Mouse (Mus musculus): ENCODE results near the gene Eya2.
"Not testable (repeated sequence)": the region's sequence is repeated elsewhere in the genome, so short reads cannot be mapped to it uniquely, and the experiment has no call there.

The Eya2 gene

DNA sequence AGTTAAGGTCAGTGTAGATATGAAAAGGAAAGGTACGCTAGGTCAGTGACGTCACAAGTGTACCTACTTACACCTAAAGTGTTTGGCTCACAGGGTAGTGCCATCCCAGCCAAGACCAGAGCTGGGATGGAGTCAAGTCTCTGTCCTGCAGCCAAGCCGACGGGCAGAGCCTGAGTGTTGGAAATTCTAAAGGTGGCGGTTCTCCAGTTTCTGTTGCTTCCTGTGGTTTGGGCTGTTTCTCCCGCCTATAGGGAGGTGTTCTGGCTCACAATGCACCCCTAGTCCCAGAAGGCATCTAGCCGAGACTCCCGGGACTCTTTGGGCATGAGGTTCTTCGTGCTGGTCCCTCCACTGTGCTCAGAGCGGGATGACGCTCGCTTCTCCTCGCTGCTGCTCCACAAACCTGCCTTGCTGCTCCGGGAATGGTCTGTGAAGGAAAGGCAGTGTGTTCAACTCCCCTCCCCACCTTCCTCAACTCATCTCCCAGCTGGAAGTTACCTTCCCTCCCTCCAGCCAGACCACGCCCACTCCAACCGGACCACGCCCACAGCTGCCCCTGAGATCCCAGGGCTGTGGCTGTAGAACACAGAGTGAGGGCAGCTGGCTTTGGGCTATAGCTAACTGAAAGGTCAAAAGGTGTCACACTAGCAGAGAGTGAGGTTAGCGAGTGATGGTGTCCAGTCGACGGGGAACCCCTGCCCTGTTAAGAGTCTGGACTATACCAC lies 190.6 kb downstream of the Eya2 start:
- no peak for DNase-seq

DNA sequence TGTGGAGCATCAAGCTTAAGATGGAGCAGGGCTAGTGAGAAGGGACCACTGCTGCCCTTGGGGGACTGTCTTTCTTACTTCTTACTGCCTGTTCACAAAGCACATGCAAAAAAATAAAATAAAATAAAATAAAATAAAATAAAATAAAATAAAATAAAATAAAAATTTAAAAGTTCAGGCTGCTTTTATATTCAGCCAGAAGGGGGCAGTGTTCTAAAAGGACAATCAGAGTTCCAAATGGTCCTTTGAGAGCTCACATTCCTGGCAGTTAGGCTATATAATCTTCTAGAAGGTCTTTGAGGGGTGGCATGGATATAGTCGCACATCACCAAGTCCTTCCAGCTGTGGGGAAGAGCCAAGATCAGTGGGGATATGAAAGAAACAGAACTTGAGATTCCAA lies 191.6 kb downstream of the Eya2 start:
- DNase-seq: no peak

DNA sequence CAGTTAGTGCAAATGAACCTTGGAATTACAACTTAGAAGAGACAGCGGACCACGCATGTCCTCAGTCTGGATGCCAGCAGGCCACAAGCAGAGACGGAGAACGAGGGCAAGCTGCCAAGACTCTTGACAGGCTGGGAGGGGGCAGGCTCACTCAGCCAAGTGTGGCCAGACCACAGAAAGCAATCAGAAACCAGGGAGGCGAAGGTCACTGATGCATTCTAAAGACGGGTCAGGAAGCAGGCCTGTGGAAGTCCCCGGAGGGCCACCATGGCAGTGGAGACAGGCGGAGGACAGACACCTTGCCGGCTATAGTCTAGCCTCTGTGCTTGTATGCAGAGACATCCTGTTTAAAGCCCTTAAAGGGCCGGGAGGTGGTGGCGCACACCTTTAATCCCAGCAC lies 193.2 kb downstream of the Eya2 start:
- peak; percentile 97 to 98 for DNase-seq

DNA sequence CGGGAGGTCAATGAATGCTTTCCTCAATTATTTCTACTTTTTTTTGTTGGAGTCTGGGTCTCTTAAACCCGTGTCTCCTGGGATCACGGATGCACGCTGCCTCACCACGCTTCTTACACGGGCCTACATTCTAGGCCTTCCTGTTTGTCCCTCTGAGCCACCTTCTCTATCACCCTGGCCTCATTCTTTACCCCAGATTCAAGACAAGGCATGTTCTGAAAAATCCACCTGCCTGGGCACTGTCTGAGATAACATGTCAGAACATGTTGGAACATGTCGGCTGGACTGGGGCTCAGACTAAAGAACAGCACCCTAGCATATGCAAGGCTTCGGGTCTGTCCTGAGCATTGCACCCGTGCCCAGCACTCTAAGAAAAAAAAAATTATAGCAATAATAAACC lies 194.0 kb downstream of the Eya2 start:
- DNase-seq: no peak

DNA sequence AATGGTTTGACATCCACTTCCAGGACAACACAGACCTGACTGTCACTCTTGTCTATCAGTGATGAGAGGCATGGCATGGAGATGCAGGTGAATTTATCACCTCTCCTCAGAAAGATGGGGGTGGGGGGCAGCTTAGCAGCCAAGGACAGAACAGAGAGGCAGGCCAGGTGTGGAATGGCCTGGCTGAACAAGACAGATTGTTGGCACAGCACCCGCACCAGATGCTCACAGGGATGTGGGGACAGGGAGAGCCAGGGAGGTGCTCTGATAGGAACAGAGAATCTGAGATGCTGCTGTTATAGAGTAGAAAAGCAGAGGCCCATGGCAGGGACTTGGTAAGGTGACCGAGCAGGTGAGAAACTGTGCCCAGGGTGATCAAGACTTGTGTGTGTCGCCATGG lies 194.8 kb downstream of the Eya2 start:
- no peak for DNase-seq

DNA sequence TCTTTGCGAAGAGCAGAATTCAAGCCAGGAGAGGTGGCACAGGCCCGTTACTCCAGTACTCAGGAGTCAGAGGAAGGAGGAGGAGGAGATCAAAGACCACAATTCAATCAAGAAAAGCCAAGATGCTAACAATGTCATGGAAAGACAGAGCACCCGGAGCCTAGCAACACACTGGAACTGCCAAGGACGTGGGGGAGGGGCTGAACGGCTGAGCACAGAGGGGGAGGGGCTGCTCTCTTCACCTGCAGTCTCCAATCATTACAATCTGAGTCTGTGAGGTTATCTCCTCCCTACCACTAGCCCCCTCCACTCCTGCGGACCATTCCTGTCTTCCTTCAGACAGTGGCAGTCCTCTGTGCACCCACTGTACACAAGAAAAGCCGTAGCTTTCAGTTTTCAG lies 196.2 kb downstream of the Eya2 start:
- DNase-seq: no peak

DNA sequence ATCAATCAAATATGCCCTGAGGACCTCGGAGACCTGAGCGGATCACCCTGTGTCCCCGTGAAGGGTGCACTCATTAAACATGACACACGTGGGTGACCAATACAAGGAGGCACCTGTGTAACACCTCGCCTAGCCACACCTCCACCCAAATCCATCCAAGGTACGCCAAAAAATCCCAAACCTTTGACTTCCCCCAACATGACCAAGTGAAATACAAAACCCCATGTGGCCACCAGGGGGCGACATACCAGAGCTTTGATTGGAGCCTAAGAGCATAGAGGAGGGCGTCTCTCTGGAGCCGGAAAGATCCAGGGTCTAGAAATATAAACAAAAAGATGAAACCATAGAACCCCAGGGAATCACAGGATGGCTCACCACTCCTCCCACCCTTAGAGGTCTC lies 196.8 kb downstream of the Eya2 start:
- DNase-seq: peak; percentile 64 to 76

DNA sequence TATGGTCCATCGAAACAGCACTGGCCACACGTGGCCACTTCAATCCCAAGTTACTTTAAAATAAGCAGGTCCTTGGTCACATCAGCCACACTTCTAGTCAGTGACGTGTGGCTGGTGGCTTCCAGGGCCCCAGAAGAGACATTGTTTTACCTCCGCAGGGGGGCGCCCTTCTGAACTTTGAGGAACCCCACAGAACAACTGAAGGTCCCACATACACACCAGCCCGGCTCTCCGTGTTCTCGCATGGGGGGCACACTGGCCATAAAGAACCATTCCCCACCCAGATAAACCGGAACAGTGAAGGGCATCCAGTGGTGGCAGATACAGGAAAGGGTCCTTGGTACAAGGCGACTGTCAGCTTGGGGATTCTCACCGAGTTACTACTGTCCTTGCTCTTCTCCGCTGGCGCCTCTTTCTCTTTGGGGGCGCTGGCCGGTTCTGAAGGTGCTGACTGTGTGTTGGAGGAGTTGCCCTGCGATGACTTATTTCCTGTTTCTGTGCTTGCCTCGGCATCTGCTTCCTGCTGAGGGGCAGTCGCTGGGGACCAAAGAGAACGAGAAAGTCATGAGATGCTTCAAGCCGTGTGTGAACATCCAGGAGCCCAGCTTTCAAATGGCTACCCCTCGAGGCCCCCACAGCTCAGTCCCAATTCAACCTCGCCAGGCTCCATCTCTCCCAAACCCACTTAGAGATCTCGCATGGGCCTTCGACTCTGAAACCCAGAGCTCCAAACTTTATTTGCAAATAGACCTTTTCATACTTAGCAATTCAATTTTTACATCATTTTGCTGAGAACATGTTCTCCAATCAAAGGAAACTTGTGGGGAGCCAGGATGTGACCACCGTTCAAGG lies 197.8 kb downstream of the Eya2 start:
- no peak for DNase-seq

DNA sequence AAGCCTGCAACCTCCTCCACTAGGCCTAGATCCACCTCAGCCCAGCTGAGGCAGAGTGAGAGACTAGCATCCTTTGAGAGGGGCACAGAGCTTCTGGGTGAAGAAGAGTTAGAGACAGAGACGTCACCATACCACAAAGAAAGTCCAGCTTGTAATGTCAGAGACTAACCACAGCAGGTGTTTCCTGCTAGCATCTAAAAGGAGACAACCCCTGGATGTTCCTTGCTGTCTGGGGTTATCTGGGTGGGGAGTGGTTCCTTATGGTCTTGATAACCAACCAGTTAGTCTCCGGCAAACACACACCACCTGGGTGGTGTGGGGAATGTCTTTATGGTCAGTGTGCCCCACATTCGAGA lies 198.4 kb downstream of the Eya2 start:
- no peak for DNase-seq

DNA sequence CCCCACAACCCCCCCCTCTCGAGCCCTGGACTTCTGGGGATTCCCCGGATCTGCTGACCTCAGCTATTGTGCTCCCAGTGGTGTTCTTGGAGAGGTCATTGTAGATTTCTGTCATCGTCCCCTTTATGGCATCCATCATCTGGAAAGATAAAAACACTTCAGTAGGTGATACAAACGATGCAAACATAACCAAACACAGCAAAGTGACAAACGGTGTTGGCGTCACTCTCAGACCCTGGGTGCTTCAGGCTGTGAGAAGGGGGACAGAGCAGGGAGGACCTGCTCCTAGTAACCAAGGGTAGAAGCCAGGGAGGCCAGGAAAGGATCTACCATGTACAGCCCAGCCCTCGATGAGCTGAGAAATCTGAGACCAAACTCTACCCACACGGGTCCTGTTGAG lies 203.0 kb downstream of the Eya2 start:
- DNase-seq: no peak

DNA sequence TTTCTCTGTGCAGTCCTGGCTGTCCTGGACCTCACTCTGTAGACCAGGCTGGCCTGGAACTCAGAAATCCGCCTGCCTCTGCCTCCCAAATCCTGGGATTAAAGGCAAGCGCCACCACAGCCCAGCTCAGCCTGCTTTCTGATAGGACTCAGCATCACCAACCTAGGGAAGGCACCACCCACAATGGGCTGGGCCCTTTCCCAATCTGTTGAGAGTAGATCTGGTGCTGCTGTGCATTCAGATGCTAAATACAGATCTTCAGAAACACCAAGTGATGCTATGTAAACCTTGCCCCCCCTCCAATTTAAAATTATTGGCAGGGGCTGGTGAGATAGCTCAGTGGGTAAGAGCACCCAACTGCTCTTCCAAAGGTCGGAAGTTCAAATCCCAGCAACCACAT lies 205.3 kb downstream of the Eya2 start:
- DNase-seq: not testable (repeated sequence)

DNA sequence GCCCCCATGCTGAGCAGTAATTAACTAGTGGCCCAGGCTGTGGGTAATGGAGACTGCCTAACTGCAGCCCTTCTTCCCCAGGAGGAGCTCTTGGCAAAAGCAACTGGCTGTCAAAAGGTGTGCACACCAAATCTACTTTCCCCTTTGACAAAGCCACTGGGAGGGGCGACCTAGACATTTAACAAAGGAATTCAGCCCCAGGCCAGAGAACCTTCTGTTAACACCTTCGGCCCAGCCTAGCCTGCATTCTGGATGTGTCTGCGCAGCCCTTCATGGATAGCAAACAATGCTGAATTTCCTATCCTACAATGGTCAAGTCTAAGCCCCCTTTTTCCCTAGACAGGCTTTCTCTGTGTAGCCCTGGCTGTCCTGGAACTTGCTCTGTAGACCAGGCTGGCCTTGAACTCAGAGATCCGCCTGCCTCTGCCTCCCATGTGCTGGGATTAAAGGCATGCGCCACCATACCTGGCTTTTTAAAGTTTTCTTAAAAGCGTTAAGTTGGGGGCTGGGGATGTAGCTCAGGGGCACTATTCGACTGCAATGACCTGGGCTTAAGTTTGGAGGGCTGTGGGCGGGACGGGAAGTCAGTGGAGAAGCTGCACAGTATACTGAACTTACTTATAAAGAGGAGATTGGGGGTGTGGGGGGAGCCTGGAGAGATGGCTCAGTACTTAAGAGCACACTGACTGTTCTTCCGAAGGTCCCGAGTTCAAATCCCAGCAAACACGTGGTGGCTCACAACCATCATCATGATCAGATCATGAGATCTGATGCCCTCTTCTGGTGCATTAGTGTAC lies 213.5 kb downstream of the Eya2 start:
- no peak for DNase-seq

DNA sequence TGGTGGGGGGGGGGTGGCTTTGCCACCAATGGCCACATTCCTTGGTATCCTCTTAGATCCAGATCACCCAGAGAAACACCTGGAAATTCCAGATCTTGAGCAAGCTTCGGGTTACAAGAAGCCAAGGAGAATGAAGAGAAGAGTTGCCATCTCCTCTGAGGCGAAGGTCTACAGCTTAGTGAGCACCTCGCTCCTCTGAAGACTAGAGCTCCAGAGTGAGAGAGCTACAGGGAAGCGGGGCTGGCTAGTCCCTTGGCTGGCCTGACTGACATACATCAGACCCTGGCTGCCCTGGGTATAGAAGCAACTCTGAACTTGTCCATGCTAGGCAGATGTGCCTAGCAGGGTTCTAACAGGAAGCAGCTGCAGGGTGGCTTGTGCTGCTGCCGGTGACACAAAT lies 214.3 kb downstream of the Eya2 start:
- no peak for DNase-seq

DNA sequence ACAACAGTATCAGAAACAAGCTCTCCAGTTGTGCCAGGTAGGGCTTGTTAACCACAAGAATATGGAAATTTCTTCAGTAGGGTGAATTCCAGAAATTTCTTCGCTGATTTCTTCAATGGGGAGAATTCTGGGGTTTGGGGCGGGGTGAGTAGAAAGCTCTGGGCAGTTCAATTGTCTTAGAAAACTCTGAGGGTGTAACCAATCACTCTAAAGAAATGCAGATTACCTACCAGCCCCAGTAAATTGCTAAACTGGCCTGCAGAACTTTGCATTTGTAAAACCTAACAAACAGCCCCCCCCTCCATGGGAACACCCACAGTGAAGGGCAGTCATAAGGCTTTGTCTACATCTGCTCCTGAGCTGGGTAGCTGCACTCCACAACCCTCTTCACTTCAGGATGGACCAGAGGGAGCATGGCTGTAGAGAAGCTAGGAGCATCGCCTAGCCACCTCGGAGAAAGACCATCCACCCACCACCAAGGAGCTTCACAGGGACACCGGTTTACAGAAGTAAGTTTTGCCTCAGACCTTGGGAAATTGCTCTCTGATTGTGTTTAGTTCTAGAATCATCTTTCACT lies 215.2 kb downstream of the Eya2 start:
- no peak for DNase-seq

DNA sequence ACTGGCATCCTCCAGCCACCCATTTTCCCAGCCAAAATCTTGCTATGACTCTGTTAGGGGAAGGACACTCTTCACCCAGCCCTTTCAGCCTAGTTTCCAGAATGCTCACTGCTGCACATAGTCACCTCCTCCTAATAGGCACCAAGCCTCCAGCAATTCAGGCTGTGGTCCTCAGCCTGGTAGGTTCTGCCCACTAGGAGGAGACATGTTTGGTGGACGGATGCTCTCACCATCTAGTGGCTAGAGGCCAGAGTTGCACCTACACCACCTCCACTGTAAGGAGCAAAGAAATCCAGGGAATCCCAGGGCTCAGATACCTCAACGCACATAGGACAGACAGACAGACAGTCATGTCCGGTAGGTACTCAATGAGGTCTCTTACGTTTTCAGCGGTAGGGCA lies 216.7 kb downstream of the Eya2 start:
- peak; percentile 77 to 82 for DNase-seq

DNA sequence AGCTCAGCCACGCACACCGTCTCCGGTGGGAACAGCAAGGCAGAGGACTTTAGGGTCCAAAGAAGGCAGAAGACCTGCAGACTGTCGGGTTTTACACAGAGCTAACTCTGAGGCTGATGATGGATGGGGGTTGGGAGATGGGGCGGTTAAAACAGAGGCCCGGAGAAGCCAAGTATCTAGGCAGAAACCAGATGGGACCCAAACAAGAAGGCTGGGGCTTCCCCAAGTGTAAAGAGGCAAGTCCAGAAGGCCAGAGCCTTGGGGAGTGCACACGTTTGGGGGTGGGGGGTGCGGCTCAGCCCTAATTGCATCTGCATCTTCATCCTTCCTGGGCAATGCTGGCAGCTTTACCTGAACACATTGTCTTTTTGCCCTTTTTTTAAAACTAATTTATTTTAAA lies 218.1 kb downstream of the Eya2 start:
- no peak for DNase-seq

DNA sequence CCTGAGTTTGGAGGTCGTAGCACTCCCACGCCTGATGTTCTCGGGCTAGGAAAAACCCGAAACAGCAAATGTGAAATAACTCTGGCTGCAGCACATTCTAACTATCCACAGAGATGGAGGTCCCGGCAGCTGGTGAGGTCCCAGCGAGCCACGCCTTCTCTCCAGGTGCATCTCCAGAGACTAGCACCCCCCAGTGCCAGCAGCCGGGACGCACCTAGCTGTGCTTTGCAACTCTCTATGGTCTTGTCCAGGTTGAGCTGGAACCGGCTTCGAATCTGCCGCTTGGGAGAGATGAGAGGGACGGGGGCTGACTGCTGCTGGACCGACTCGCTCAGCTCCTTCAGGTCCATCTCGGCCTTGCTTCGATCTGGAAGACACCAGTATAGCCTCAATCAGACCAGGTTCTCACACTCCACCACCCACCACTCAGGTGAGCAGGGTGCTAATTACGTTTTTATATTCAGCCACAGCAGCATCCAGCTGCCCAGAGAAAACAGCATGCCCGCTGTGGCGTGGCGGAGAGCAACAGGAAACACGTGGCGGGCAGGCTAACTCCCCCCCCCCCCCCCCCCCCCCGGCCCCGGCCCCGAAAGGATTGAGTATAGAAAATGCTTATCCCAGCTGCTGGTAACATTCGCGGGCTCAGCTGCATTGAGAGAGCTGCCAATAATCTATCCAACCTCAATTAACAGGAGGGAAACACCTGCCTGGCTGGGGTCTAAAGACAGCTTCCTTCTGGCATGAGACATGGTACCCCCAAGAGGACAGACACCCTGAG lies 220.5 kb downstream of the Eya2 start:
- DNase-seq: no peak

DNA sequence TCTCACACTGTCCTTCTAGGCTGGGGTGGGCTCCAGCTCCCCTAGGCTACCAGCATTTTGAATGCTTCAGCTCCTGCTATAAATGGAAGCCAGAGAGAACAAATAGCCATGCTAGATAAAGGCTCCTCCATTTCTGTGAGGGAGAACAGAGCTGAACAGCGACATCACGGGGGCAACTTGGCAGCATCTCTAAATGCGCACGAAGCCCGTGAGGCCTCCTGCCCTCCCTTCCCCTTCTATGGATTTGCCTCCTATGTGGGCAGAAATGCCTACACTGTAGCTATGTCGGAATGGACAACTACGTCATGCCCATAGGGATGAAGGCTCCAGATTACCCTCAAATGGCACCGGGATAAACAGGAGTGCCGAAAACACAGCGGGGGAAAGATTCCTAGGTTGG lies 222.6 kb downstream of the Eya2 start:
- no peak for DNase-seq

DNA sequence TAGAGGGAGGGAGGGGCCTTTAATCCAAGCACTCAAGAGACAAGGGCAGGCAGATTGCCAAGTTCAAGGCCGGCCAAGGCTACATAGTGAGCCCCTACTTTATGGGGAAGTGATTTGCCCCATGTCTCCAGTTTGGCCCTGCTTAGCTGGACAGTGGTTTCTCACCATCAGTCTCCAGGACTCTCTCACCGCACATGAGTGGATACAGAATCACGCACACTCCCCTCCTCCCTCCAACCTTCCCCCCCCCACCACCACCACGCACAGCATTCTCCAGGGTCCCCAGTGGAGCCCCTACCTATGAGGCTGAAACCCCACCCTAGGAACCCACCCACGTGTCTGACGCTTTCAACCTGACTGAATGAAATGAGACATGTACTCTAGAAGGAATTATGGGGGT lies 223.7 kb downstream of the Eya2 start:
- DNase-seq: no peak

DNA sequence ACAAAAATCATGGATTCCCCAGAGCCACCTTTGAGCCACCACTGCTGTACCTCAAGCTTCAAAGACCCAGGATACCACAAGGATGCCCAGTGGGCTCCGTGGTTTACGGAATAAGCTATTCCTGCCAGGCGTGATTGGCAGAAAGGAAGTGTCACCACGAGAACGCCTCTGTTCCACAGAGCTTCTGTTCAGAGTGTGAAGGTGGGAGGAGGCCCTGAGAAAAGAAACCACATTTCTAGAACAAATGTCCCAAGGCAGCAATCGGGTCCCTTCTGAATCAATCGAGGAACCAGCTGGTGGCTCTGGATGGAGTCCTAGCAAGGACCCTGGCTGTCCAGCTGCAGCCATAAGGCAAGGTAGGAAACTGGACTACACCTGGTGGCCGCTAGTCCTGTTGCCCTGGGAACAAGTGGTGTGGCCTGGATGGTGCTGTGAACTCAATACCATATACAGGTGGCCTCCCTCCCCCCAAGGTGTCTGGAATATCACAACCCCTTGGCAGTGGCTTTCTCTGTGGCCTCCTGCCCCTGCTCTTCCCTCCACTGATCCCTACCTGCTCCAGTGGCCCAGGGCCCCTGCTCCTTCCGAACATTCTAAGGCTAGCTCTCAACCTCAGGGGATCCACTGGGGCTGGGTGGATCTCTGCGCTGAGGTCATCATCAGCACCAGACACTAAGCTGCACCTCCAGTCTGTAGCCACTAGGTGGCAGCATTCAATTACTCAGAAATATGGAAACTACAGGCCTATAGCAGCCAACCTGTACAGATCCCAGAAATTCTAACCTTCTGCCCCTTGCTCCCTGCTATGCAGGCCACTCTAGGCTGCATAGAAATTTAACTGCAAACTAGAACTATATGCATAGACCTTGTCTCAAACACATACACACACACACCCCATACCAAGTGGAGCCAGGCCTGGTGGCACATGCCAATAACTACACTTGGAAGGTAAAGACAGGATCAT lies 224.4 kb downstream of the Eya2 start:
- peak; percentile 60 to 73 for DNase-seq

DNA sequence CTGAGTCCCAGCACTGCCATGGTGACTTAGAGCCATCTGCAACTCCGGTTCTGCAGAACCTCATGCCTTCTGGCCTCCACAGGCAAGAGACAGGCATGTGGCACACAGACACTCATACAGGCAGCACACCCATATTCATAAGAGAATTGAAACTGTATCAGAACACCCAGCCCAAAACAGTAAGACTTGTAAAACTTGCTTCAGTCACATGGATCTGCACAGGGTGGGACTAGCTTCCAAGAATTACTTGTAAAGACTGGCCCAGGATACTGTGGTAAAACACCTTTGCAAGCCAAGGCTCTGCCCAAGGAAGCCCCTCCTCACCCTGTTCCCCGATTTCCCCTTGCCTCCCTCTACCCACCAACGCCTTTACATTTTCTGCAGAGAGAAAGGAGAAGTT lies 225.2 kb downstream of the Eya2 start:
- no peak for DNase-seq

Data from kidney, postnatal 25 days (tissue).